11 mouse cellular contexts compared by ENCODE assay signal in genomic region chr7:113026290-113027075, GRCm38 (mm10).
"Had no signal": no experiment of that assay in that cellular context is flagged by ENCODE, and none has a peak within 500 bp of the region (broad histone marks: within the 10 kb centered on the region; RNA-seq: fewer than 3 reads in every experiment).

No protein-coding gene starts in this region.

- DNase-seq: kidney, adult 9 months; kidney, postnatal 4 days; liver, embryonic 13.5 days; liver, postnatal 0 days; right cerebral cortex, postnatal 14 days; thymus, postnatal 4 days had no signal

- H3K4me3 ChIP-seq: limb, embryonic 15.5 days; liver, embryonic 13.5 days; midbrain, embryonic 12.5 days; neural tube, embryonic 13.5 days; stomach, embryonic 15.5 days had no signal

- H3K27ac ChIP-seq: kidney, postnatal 0 days; limb, embryonic 15.5 days; liver, embryonic 13.5 days; midbrain, embryonic 12.5 days; neural tube, embryonic 13.5 days; stomach, embryonic 15.5 days had no signal
